9 mouse cellular contexts compared by ENCODE assay signal in the genomic region with DNA sequence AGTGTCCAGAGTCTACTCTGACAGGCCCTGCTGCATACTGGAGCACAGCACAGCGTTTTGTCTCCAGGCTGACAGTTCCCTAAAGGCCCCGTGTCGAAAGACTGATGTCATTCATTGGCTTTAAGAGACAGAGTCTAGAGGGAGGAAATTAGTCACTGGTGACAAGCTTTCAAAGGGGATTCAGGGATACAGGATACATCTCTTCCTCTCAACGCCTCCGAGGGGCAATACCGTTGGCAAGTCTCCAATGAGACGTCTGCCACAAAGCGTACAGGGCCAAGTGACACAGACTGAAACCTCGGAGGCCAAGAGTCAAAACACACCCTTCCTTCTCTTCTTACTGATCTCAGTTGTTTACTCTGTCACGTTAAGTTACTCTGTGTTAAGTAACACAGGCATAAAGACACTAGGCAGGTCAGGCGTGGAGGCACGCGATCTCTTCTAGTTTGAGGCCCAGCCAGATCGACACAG. TPM values are rescaled to one million over a fixed set of nuclear protein-coding genes. Genes with fewer than 3 reads are reported as not detected.
DNase-seq lines count a peak whose midpoint lies in the region; ATAC-seq lines count a peak whose summit lies in the region.
"Had no signal": no experiment of that assay in that cellular context is flagged by ENCODE, and none has a peak within 500 bp of the region (broad histone marks: within the 10 kb centered on the region; RNA-seq: fewer than 3 reads in every experiment).

No protein-coding gene starts in this region.

- intact Hi-C loops in heart, postnatal 14 days (cut with DNase I), result no loop called here

- no peaks in the 10 kb centered on the region for H3K9me3 ChIP-seq in forebrain, embryonic 14.5 days (replicated peaks; ENCODE audit: control insufficient read depth, low read length)
- no peaks in the 10 kb centered on the region for H3K9me3 ChIP-seq in forebrain, embryonic 10.5 days
- no peaks in the 10 kb centered on the region for H3K9me3 ChIP-seq in liver, embryonic 15.5 days (replicated peaks)

- no peak overlapping the region for H3K4me2 ChIP-seq in forebrain, embryonic 14.5 days (ENCODE audit: low read length)
- H3K4me2 ChIP-seq in liver, embryonic 15.5 days, result no peak overlapping the region

- no peaks in the 10 kb centered on the region for H3K27me3 ChIP-seq in forebrain, embryonic 14.5 days (replicated peaks; ENCODE audit: control insufficient read depth, insufficient read depth, low read length)
- no peaks in the 10 kb centered on the region for H3K27me3 ChIP-seq in forebrain, embryonic 10.5 days (ENCODE audit: poor library complexity, severe bottlenecking)
- no peaks in the 10 kb centered on the region for H3K27me3 ChIP-seq in liver, embryonic 15.5 days

- 50% methylated on average over 14 of the region's 14 CpGs for WGBS in forebrain, embryonic 14.5 days
- 83% methylated on average over 14 of the region's 14 CpGs for WGBS in forebrain, embryonic 10.5 days
- 46% methylated on average over 14 of the region's 14 CpGs for WGBS in liver, embryonic 15.5 days (ENCODE audit: insufficient replicate concordance)

- no peak overlapping the region for H3K4me3 ChIP-seq in forebrain, embryonic 14.5 days (ENCODE audit: low read depth, low read length)
- H3K4me3 ChIP-seq in forebrain, embryonic 10.5 days, result no peak overlapping the region
- no peak overlapping the region for H3K4me3 ChIP-seq in liver, embryonic 15.5 days (replicated peaks)

- DNase-seq in forebrain, embryonic 14.5 days (ENCODE audit: low spot score), result peak; percentile 29
- DNase-seq in forebrain, embryonic 10.5 days (ENCODE audit: extremely low spot score, low spot score), result no peak
- DNase-seq in heart, postnatal 14 days, result peak; percentile 72 to 75
- DNase-seq in yolk sac, embryonic 10.5 days (ENCODE audit: low spot score), result peak; percentile 20
- DNase-seq in c-Kit-positive CD71-positive TER-119-positive erythroid progenitor cells, embryonic 14.5 days (ENCODE audit: low spot score), result no peak
- DNase-seq in cerebellum, adult 8-10 months, result no peak

- H3K36me3 ChIP-seq in forebrain, embryonic 14.5 days (ENCODE audit: control insufficient read depth, insufficient read depth, low read length), result no peaks in the 10 kb centered on the region
- no peaks in the 10 kb centered on the region for H3K36me3 ChIP-seq in forebrain, embryonic 10.5 days (replicated peaks)
- no peaks in the 10 kb centered on the region for H3K36me3 ChIP-seq in liver, embryonic 15.5 days (replicated peaks)

- H3K27ac ChIP-seq in forebrain, embryonic 14.5 days (ENCODE audit: low read depth, low read length), result no peak overlapping the region
- H3K27ac ChIP-seq in forebrain, embryonic 10.5 days, result no peak overlapping the region
- 0 out of 2 replicates have a peak overlapping the region, but pooled peaks have one; percentile 33 for H3K27ac ChIP-seq in liver, embryonic 15.5 days (replicated peaks)

- ATAC-seq in forebrain, embryonic 14.5 days, result no peak; the same call in 1 of the 2 replicates
- peak; percentile 62 for ATAC-seq in common myeloid progenitor, adult 5-6 weeks (replicated peaks; ENCODE audit: low read depth, poor library complexity, severe bottlenecking)
- ATAC-seq in liver, embryonic 15.5 days (ENCODE audit: insufficient read depth), result no peak

- H3K4me1 ChIP-seq in forebrain, embryonic 14.5 days (ENCODE audit: control insufficient read depth, insufficient read depth, low read length), result no peaks in the 10 kb centered on the region
- H3K4me1 ChIP-seq in forebrain, embryonic 10.5 days, result peaks cover 3% of the 10 kb centered on the region; the same call in 1 of the 2 replicates
- peaks cover 51% of the 10 kb centered on the region for H3K4me1 ChIP-seq in liver, embryonic 15.5 days (replicated peaks)

- no peak overlapping the region for H3K9ac ChIP-seq in forebrain, embryonic 14.5 days (ENCODE audit: low read length)
- H3K9ac ChIP-seq in liver, embryonic 15.5 days, result no peak overlapping the region

RNA-seq across cellular contexts. Expression of a gene that starts 10.6 kb away (rescaled TPM):
- 66.4 TPM in 2 replicates for polyA plus RNA-seq in forebrain, embryonic 14.5 days (2014; fragmentation: Nextera tagmentation; extraction: Ambion mirVana)
- polyA plus RNA-seq in forebrain, embryonic 10.5 days (2016; fragmentation: Nextera tagmentation; extraction: Ambion mirVana), result 43.1 and 48.4 TPM in 2 replicates
- 12.3 and 16.9 TPM in 2 replicates for total RNA-seq in common myeloid progenitor, adult 5-6 weeks (2017)
- total RNA-seq in heart, postnatal 14 days (2021), result 10 to 100 TPM; 17.6 to 20.0 TPM
- polyA plus RNA-seq in liver, embryonic 15.5 days (2015; fragmentation: Nextera tagmentation; extraction: Ambion mirVana), result 20.9 and 23.2 TPM in 2 replicates

RNA-seq across cellular contexts. Expression of a gene that starts 21.6 kb away (rescaled TPM):
- polyA plus RNA-seq in forebrain, embryonic 14.5 days (2014; fragmentation: Nextera tagmentation; extraction: Ambion mirVana), result 7.5 and 8.5 TPM in 2 replicates
- 2.9 and 4.1 TPM in 2 replicates for polyA plus RNA-seq in forebrain, embryonic 10.5 days (2016; fragmentation: Nextera tagmentation; extraction: Ambion mirVana)
- total RNA-seq in common myeloid progenitor, adult 5-6 weeks (2017), result 43.2 and 55.4 TPM in 2 replicates
- total RNA-seq in heart, postnatal 14 days (2021), result 10 to 100 TPM; 13.1 to 15.4 TPM
- 2.6 and 2.9 TPM in 2 replicates for polyA plus RNA-seq in liver, embryonic 15.5 days (2015; fragmentation: Nextera tagmentation; extraction: Ambion mirVana)

RNA-seq across cellular contexts. Expression of a gene that starts 30.4 kb away (rescaled TPM):
- not detected in 2 replicates for polyA plus RNA-seq in forebrain, embryonic 14.5 days (2014; fragmentation: Nextera tagmentation; extraction: Ambion mirVana)
- not detected in 2 replicates for polyA plus RNA-seq in forebrain, embryonic 10.5 days (2016; fragmentation: Nextera tagmentation; extraction: Ambion mirVana)
- total RNA-seq in common myeloid progenitor, adult 5-6 weeks (2017), result not detected in 2 replicates
- total RNA-seq in heart, postnatal 14 days (2021), result not detected
- polyA plus RNA-seq in liver, embryonic 15.5 days (2015; fragmentation: Nextera tagmentation; extraction: Ambion mirVana), result not detected in 2 replicates
- polyA plus RNA-seq: intestine, embryonic 14.5 days had no signal

Comparison
In these comparisons a context has a peak if more than half of its experiments do, and no peak if none do; other contexts are left out.
1. DNase-seq: peak in forebrain, embryonic 14.5 days (single experiment), heart, postnatal 14 days (2 of 2) and yolk sac, embryonic 10.5 days (single experiment); none in forebrain, embryonic 10.5 days (single experiment), c-Kit-positive CD71-positive TER-119-positive erythroid progenitor cells, embryonic 14.5 days (single experiment) and cerebellum, adult 8-10 months (single experiment).